Mouse (Mus musculus) layer of hippocampus, postnatal 10 days (tissue): Measurements from ENCODE around the gene Cd9. TPM values are rescaled to one million over a fixed set of nuclear protein-coding genes. Genes with fewer than 3 reads are reported as not detected.

Experiments
- DNase-seq, 2 experiments: peaks; one replicate each; pipeline ENCODE4 v3.0.0; 2021; ENCODE audit warnings: low spot score in 2 of 2
- total RNA-seq, 2 experiments: library from RNA; stranded (reverse); gene quantifications; 2 replicates each; pipeline ENCODE4 v1.2.3; 2021

The Cd9 gene
- total RNA-seq, 2 experiments from 2014 or later = 101 to 102 TPM

GRCm38 (mm10) chr6:125476090-125476489, 18.5 kb downstream of the Cd9 start:
- DNase-seq = no peak

DNA sequence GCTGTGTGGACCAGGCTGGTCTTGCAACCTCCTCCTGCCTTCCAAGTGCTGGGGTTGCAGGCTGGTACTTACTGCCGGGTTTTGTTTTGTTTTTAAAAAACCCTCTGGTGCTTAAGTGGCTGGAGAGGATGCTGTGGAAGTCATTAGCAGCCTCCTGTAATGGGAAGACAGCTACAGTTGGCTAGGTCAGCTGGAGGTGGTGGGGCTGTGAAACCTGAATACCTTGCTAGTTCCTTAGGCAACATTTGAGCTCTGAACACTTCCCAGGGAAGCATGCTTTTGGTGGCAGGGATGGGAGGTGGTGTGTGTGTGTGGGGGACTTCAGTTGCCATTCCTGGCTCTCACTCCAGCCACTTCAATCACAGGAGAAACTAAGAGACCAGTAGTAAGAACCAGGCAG, 19.4 kb downstream of the Cd9 start:
- no peak for DNase-seq

- no peak for DNase-seq
Observed at GRCm38 (mm10) chr6:125473939-125474338, 20.7 kb downstream of the Cd9 start.

DNA sequence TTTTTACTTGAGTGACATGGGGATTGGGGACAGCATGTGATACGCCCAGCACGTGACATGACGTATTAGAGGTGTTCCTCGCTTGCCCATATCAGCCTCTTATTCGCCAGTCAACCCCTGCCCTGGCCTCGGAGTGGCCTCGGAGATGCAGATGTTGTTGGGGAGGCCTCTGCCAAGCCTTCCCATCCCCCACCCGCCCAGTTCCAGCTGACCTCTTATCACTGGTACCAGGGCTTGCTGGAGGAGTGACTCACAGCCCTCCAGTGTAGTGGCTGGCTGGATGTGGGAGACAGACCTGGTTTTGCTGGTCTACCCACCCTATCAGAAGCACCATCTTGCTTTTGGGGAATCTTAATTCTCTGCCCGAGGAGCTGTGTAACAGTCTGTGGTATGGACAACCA, 21.3 kb downstream of the Cd9 start:
- no peak for DNase-seq

DNA sequence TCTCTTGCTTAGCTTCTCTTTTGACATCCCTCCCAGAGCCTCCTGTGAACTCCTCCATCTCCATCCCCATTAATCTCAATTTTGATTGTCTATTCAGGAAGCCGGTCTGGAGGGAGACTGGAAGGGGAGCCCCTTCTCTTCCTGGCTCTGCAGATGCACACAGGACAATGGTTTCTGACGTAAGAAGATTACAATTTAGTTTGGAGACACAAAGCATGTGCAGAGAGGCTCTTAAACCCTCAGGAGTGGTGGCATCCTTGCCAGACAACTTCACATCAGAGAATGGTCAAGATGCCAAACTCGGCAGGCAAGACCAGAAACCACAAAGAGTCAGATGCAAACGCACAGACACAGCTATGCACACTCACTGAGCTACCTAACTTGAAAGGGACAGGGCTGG, 22.7 kb downstream of the Cd9 start:
- no peak for DNase-seq

DNA sequence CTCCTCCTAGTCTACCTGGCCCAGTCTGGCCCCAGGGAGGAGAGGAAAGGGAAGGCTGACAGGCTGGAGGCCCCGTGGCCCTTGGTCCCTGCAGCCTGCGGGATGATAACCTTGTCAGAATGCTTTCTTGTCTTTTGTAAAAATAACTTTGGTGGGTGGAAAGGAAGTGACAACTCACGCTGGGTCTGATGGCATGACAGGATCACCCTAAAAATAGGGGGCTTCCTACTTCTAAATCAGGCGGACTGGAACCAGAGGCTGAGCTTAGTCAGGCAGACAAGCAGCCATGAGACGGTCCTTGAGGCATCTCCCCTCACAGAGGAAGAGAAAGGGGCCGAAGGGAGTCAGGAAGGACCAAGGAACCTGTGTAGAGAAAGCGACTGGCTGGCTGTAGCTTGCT, 23.3 kb downstream of the Cd9 start:
- no peak for DNase-seq

DNA sequence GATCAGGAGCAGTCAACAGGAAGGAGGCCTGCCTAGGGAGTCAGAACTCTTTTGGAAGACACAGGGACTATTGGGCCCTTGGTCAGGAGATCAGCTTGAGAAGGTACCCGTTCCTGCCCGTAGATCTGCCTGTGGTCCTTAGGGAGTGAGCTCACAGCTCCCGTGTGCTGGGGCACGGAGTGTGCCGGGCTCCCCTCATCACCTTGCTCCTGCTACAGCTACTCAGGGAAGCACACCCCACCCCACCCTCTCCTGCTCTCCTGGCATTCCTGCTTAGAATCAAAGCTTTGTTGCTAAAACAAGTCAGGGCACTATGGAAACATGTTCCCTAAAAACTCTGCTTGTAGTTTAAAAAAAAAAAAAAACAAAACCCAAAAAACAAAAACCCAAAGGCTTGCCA, 24.0 kb downstream of the Cd9 start:
- no peak for DNase-seq

DNA sequence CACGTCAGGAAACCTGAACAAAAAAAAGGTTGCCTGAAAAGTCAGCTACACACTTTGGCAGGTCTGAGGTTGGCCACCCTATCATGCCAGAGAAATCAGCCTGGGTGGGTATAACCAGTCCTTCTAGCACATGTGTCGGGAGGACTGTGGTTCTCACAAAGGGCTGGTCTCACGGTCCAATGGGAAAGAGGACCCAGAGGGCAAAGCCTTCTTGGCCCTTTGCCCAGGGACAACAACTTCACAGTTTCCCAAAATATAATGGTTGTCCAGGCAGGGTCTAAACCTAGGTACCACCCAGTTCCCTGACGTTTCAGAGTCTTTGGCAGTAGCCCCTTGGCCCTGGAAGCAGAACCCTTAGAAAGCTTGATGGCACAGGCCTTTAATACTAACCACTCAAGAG, 25.4 kb downstream of the Cd9 start:
- DNase-seq = no peak

GRCm38 (mm10) chr6:125468179-125468960, 26.2 kb downstream of the Cd9 start:
- DNase-seq = no peak

GRCm38 (mm10) chr6:125467301-125467715, 27.3 kb downstream of the Cd9 start:
- DNase-seq = peak; percentile 72 to 79

GRCm38 (mm10) chr6:125462312-125462711, 32.3 kb downstream of the Cd9 start:
- no peak for DNase-seq

DNA sequence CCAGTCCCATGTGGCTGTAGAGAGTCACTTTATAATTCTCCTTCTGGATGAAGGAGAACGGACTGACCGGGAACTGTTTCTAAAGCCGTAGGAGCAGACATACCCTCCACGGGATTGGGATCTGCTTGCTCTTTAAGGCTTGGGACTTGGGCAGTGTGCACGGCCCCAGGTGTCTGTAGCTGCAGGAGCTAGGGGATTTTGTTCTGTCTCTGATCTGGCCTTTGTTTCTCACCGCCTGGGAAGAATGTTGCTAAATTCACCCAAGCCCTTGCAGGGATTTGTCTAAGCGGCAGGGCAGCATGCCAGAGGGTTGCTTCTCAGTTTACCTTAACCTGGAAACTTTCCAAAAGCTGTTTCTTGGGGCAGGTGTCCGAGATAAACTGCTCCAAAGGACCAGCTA, 32.8 kb downstream of the Cd9 start:
- no peak for DNase-seq

- DNase-seq = no peak
Observed at GRCm38 (mm10) chr6:125461325-125461724, 33.3 kb downstream of the Cd9 start.

DNA sequence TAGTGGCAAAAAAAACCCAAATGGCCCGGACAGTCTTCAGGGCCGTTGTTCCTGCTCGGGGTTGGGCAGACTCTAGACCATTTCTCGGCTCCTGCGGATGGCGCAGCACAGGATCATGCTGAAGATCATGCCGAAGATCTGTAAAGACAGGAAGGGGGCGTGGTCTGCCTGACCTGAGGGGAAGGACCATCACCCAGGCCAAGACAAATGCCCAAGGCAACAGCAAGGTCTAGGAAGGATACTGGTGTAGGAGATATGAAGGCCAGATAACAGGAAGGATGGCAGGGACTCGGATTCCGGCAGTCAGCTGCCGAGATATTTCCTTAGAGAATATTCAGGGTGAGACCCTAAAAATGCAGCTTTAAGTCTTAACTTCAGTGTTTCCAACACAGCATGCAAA, 34.0 kb downstream of the Cd9 start:
- no peak for DNase-seq

DNA sequence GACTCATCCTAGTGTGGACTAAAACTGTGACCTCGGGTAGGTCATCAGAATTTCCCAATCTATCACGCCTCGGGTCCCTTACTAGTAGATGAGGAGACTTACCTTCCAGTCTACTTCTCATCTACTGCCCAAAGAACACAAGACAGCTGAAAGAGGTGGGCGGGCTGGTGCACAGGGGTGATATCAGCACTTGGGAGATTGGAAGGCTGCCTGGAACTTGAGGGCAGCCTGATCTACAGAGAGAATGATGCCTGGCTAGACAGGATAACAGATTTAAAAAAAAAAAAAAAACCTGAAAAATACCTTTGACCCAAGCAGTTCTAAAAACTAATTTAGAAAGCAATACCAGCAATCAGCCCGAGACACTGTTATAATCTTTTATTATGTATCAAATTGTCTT, 34.7 kb downstream of the Cd9 start:
- no peak for DNase-seq

DNA sequence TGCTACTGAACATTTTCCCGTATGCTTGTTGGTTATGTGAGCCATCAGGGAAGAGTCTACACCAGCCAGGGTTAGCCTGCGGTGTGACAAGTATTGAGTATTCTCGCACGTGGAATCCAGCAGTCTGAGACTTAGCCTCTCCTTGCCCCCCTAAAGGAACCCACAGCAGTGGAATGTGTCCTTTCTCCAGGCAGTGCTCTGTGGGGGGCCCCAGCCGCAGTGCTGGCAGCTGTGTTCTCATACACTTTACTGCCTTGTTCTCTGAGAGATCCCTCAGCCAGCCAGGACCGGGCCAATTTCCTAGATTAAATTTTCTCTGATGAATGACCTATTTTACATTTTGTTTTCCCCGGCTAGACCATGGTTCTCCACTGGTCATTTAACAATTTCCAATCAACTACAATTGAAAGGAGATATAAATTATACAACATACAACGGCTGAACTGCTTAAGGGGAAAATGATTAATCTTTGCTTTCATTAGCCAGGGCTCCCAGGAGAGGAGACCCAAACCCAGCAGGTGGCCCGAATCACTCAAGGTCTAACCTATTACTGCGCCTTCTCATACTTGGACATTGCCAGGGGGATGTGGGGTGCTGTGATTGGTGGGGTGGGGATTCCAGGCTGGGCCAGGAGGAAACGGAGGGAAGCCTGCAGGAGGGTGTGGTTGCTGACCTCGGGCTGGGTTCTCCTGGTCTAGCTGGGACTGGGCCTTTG, 38.6 kb downstream of the Cd9 start:
- DNase-seq = no peak

DNA sequence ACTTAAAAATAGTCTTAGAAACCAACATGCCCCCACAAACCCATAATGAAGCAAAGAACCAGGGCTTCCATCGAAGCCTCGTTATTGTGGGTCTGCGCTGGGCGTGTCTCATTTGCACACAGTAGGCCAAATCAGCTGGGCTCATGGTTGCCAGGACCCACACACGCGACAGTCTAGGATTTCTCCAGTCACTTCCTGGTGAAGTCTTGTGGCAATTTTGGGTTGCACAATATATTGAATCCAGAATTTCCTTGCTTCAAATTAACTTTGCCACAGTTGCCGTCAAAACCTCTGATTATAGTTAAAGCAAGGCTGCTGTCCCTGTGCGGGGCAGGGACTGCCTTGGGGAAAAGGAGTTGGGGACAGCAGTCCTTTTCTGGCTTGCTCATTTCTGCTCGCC, 39.9 kb downstream of the Cd9 start:
- no peak for DNase-seq

- DNase-seq = no peak
Observed at GRCm38 (mm10) chr6:125454299-125454698, 40.3 kb downstream of the Cd9 start.

DNA sequence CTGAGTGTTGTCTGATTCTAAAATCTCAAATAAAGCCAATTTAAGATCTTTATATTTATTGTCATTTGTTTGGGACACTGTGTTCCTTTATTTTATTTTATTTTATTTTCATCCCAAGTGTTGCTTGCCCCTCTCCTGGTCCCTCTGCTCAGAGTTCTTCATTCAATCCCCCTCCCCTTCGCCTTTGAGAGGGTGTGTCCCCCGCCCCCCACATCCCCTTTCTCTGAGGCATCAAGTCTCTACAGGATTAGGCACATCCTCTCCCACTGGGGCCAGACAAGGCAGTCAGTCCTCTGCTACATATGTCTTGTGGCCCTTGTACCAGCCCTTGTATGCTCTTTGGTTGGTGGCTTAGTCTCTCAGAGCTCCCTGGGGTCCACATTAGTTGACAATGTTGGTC, 46.9 kb downstream of the Cd9 start:
- no peak for DNase-seq

GRCm38 (mm10) chr6:125447205-125447604, 47.4 kb downstream of the Cd9 start:
- DNase-seq = peak in 1 of 2 experiments; percentile 31

DNA sequence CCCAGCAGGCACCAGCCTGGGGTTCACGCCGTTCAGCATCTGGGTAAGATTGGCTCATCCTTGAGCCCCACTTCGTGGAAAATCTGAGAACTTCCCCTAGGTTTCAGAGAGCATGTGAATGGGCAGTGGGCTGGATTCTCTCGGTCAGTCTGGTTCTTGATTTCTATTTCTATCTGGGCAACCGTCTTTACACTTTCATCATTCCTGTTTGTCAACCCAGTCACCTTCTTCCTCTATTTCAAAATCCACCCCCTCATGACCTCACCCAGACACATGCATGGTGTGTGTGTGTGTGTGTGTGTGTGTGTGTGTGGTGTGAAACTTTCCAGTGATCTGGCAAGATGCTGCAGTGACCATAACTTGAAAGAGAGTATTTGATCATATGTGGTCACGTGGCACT, 49.2 kb downstream of the Cd9 start:
- no peak for DNase-seq

GRCm38 (mm10) chr6:125442591-125442990, 52.0 kb downstream of the Cd9 start:
- no peak for DNase-seq

DNA sequence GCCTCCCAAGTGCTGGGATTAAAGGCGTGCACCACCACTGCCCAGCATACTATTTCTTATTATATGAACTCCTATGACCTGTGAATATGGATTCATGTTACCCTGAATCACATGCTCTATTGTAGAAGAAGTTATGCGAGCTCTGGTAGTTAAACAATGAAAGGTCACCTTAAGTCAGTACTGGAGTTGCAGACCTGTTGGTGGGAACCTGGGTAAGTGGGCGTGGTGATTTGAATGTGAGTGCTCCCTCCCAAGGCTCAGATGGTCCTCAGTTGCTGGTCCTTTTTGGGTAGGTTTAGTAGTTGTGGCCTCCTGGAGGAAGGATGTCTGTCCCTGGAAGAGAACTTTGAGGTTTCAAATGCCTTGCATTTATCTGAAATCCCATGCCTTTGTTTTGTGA, 57.8 kb downstream of the Cd9 start:
- DNase-seq = no peak
